Mouse (Mus musculus) liver, embryonic 14.5 days (tissue): ENCODE data around the gene Taf1. TPM values are rescaled to one million over a fixed set of nuclear protein-coding genes. Genes with fewer than 3 reads are reported as not detected.

Source experiments
- ATAC-seq: fragments of 200-750 bp; cut with Nextera tagmentation; 2 replicates; pipeline ENCODE4 v1.8.0; 2017; ENCODE audit warnings: moderate number of reproducible peaks, mild to moderate bottlenecking, moderate library complexity; ENCODE audit not compliant: insufficient read depth
- DNase-seq, 3 experiments: peaks; one replicate each; pipeline ENCODE4 v3.0.0-alpha.2; 2012 to 2013; ENCODE audit warnings: low read depth in 3 of 3, low spot score in 3 of 3
- H3K27ac ChIP-seq: fragments of 300-500 bp; sonication (generic); 2 replicates; pipeline ENCODE4 v1.5.1; 2014; ENCODE audit warnings: moderate library complexity, mild to moderate bottlenecking, control low read depth, inconsistent platforms
- H3K27me3 ChIP-seq: fragments of 300-500 bp; sonication (generic); 2 replicates; pipeline ENCODE4 v1.6.1; 2014; ENCODE audit warnings: mild to moderate bottlenecking, low read length, moderate library complexity; ENCODE audit not compliant: control insufficient read depth, insufficient read depth
- H3K36me3 ChIP-seq: fragments of 300-500 bp; sonication (generic); replicated peaks from 2 replicates; pipeline ENCODE4 v1.6.1; 2014; ENCODE audit warnings: low read depth; ENCODE audit not compliant: control insufficient read depth, insufficient read depth
- H3K4me1 ChIP-seq, 2 experiments: fragments of 200-500 bp in 1 of 2; fragments of 300-500 bp in 1 of 2; sonication (generic) in 1 of 2; replicated peaks; 2 replicates each; pipeline ENCODE4 v1.6.1; 2012 to 2014; ENCODE audit warnings: antibody characterized with exemption in 1 of 2, inconsistent platforms in 1 of 2, low read length in 1 of 2; ENCODE audit not compliant: control insufficient read depth in 2 of 2, insufficient read depth in 2 of 2
- H3K4me2 ChIP-seq: fragments of 300-500 bp; sonication (generic); 2 replicates; pipeline ENCODE4 v1.6.1; 2014; ENCODE audit warnings: low read depth, mild to moderate bottlenecking, control low read depth, moderate library complexity
- H3K4me3 ChIP-seq, 2 experiments: fragments of 200-500 bp in 1 of 2; fragments of 300-500 bp in 1 of 2; sonication (generic) in 1 of 2; 2 replicates each; pipeline ENCODE4 v1.5.1; 2012 to 2014; ENCODE audit warnings: low read depth in 2 of 2, low read length in 2 of 2, mild to moderate bottlenecking in 2 of 2, control low read depth in 1 of 2, inconsistent platforms in 1 of 2, moderate library complexity in 1 of 2; ENCODE audit not compliant: insufficient read depth in 1 of 2
- H3K9ac ChIP-seq: fragments of 300-500 bp; sonication (generic); replicated peaks from 2 replicates; pipeline ENCODE4 v1.6.1; 2014; ENCODE audit warnings: mild to moderate bottlenecking, control low read depth, moderate library complexity
- H3K9me3 ChIP-seq: fragments of 300-500 bp; sonication (generic); 2 replicates; pipeline ENCODE4 v1.6.1; 2016; ENCODE audit warnings: low read length, mixed read lengths; ENCODE audit not compliant: control insufficient read depth
- CTCF ChIP-seq: IDR thresholded peaks from 2 replicates; pipeline ENCODE4 v1.5.1; 2016; ENCODE audit warnings: antibody characterized with exemption, low read depth, control low read depth
- EP300 ChIP-seq: IDR thresholded peaks from 2 replicates; pipeline ENCODE4 v1.6.1; 2016; ENCODE audit warnings: antibody characterized with exemption, low read depth
- WGBS: fragments of 180-500 bp; shearing (Covaris S2); extraction: QIAGEN DNeasy Blood & Tissue Kit; methylation state at CpG from one replicate; pipeline ENCODE4 v1.1.7; 2014; ENCODE audit not compliant: insufficient replicate concordance; 5-methylcytosine and 5-hydroxymethylcytosine counted together
- polyA plus RNA-seq, 2 experiments: library from polyadenylated mRNA; depleted of rRNA in 1 of 2; stranded (reverse) in 1 of 2; unstranded in 1 of 2; fragments of >200 nt; fragmentation: Nextera tagmentation in 1 of 2; extraction: Ambion mirVana in 1 of 2; gene quantifications; 2 replicates each; pipeline versions ENCODE4 v1.2.1 to v1.2.3; 2012 to 2014

Gene Taf1
- polyA plus RNA-seq, 2 experiments, result 6.1 to 12.5 TPM

DNA sequence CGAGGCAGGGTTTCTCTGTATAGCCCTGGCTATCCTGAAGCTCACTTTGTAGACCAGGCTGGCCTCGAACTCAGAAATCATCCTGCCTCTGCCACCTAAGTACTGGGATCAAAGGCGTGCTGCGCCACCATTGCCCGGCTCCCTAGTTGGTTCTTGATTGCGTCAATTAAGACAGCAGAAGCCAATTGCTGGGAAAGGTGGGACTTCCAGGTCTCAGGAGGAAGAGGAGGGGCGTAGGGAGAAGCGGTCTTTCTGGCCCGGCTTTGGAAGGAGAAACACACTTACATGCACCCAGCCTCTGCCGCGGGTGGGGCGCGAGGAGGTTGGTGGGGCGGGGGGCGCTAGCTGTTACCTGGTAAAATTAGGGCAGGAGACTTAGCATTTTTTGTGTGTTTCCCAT lies 10.5 kb upstream of the Taf1 start:
- whole genome bisulfite sequencing, result 70% methylated on average over 15 of the region's 15 CpGs
- Histone ChIP-seq H3K9ac (no peak overlapping the region), H3K27me3 (no peaks in the 10 kb centered on the region), H3K9me3 (no peaks in the 10 kb centered on the region), H3K4me3 (peak overlapping the region; percentile 6 to 33; a peak in 3 of 4 replicates), H3K4me2 (no peak overlapping the region), H3K4me1 (peaks cover 0 to 1% of the 10 kb centered on the region in 2 experiments; a peak in 1 of 4 replicates), H3K27ac (no peak overlapping the region), H3K36me3 (no peaks in the 10 kb centered on the region)
- DNase-seq (no peak), ATAC-seq (no peak)
- no peak for TF ChIP-seq CTCF
- no peak for TF ChIP-seq EP300

DNA sequence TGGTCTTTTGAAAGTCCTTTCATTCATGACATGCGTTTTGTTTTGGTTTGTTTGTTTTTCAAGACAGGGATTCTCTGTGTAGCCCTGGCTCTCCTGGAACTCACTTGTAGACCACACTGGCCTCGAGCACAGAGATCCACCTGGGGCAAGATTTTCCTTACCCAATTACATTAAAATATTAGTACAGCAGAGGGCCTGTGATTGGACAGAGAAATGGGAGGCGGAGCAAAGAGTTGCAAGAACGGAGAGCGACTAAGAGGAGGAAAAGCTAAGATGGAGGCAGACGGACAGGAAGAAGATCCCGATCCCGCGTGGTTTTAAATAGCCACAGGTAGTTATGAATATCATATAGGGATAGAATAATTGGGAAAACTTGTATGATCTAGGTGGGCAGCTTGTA lies 5.2 kb upstream of the Taf1 start:
- DNase-seq, result peak; percentile 42 to 53 (median 42)
- ATAC-seq, result peak; percentile 47
- Histone ChIP-seq H3K4me1 (peaks cover 0 to 3% of the 10 kb centered on the region in 2 experiments; a peak in 1 of 4 replicates), H3K9ac (no peak overlapping the region; the same call in 1 of the 2 replicates), H3K9me3 (no peaks in the 10 kb centered on the region), H3K4me2 (peak overlapping the region; percentile 49; the same call in 1 of the 2 replicates), H3K36me3 (no peaks in the 10 kb centered on the region), H3K27me3 (no peaks in the 10 kb centered on the region), H3K27ac (no peak overlapping the region), H3K4me3 (peak overlapping the region; percentile 41 to 48; a peak in 3 of 4 replicates)
- TF ChIP-seq EP300 (no peak), CTCF (no peak)
- WGBS, result 28% methylated on average over 9 of the region's 9 CpGs

DNA sequence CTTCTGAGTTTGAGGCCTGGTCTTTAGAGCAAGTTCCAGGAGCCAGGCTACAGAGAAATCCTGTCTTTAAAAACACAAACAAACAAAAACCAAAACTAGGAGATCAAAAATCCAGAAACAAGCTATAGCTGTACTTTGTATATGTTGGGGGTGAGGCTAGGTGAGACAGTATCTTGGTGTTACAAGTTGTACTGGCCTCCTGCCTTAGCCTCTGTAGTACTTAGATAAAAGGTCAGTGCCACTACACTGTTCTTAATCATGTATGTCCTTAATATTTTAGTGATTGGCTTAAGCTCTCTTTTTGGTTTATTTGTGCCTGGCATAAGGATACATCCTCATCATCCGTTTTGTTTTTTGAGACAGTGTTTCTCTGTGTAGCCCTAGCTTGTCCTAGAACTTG lies 52.9 kb downstream of the Taf1 start:
- DNase-seq, result no peak
- 66% methylated on average over 1 of the region's 1 CpGs for WGBS
- no peaks in the 10 kb centered on the region for H3K4me1 ChIP-seq
- no peak overlapping the region for H3K27ac ChIP-seq
- no peak overlapping the region for H3K4me2 ChIP-seq
- H3K4me3 ChIP-seq, result no peak overlapping the region
- no peak for TF ChIP-seq CTCF
- no peak for TF ChIP-seq EP300
- H3K9ac ChIP-seq, result no peak overlapping the region
- H3K9me3 ChIP-seq, result no peaks in the 10 kb centered on the region
- H3K36me3 ChIP-seq, result no peaks in the 10 kb centered on the region; the same call in 1 of the 2 replicates
- no peaks in the 10 kb centered on the region for H3K27me3 ChIP-seq
- no peak for ATAC-seq

DNA sequence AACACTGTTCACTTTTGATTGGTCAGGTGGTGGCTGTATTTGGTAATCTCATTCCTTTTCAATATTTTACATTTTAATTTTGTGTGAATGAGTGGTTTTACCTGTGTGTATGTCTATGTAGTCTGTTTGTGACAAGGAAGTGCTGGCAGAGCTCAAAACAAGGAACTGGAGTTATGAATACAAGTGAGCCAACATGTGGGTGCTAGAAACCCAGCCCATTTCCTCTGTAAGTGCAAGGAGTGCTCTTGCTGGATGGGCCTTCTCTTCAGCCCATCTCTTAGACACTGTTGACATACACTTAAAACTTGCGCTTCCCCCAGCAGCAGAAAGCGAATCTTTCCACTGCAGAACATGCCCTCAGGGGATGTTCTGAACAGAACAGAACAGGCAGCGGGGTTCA lies 83.6 kb downstream of the Taf1 start:
- H3K27me3 ChIP-seq, result no peaks in the 10 kb centered on the region
- H3K36me3 ChIP-seq, result no peaks in the 10 kb centered on the region
- no peak overlapping the region for H3K4me3 ChIP-seq
- H3K4me2 ChIP-seq, result no peak overlapping the region
- H3K9ac ChIP-seq, result no peak overlapping the region
- WGBS, result 72% methylated on average over 3 of the region's 3 CpGs
- H3K4me1 ChIP-seq, result no peaks in the 10 kb centered on the region
- no peak overlapping the region for H3K27ac ChIP-seq
- TF ChIP-seq CTCF, result no peak
- ATAC-seq (no peak), DNase-seq (no peak)
- H3K9me3 ChIP-seq, result no peaks in the 10 kb centered on the region

DNA sequence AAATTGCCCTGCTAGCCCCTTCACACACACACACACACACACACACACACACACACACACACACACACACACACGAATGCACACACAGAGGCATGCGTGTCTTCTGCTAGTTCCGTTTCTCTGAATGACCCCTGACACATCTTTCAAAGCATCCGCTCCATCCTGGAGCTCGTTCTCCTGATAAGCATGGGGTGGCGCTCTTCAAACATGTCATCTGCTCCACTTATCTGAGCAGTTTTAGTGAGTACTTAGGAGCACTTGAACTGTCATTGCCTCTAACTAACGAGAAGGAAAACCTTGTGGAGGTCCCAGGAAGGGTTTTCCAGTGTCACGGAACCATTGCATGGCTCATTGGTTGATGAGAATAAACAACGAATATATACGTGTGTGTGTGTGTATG lies 85.4 kb downstream of the Taf1 start:
- TF ChIP-seq CTCF (no peak), EP300 (no peak)
- no peak for DNase-seq
- no peak overlapping the region for H3K4me2 ChIP-seq
- no peak overlapping the region for H3K4me3 ChIP-seq
- H3K27me3 ChIP-seq, result no peaks in the 10 kb centered on the region
- H3K9me3 ChIP-seq, result no peaks in the 10 kb centered on the region
- no peak for ATAC-seq
- WGBS, result 48% methylated on average over 10 of the region's 10 CpGs
- no peak overlapping the region for H3K27ac ChIP-seq
- no peak overlapping the region for H3K9ac ChIP-seq
- no peaks in the 10 kb centered on the region for H3K4me1 ChIP-seq
- no peaks in the 10 kb centered on the region for H3K36me3 ChIP-seq
